Mouse (Mus musculus) kidney, adult 2 months (tissue): ENCODE measurements around the gene Gm37240.

Source experiments
- CTCF ChIP-seq: fragments of 200-500 bp; conservative IDR thresholded peaks from 2 replicates; pipeline ENCODE4 v1.5.1; 2011; ENCODE audit warnings: low read depth, mild to moderate bottlenecking, control low read depth, low read length, moderate library complexity, mixed read lengths; ENCODE audit not compliant: insufficient read depth, insufficient read length
- POLR2A ChIP-seq: fragments of 200-500 bp; IDR thresholded peaks from one replicate; pipeline ENCODE4 v1.6.1; 2011; ENCODE audit warnings: low read depth, low read length, control low read depth

DNA sequence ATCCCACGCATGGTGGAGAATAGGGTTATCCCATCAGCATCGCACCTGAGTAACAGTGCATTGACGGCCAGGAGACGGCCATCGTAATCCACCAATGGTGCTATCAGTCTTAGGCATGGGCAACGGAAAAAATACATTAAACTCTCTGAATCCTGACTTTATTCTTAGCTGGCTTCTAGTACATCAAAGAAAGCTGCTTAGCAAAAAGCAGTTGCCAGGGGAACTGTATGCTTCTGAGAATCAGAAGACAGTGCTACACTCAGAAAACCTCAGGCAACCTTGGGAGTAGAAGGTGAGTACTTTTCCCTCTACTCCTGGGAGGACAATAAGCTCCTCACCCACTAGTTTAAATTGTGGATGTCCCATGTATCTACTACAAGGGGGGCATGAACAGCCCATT, 219.6 kb downstream of the Gm37240 start:
- TF ChIP-seq CTCF (no peak), POLR2A (no peak)
